Mouse (Mus musculus) thymus, adult 18-20 months (tissue): ENCODE data around the gene Cuta.

Experiments used
- DNase-seq, 2 experiments: peaks; one replicate each; pipeline ENCODE4 v3.0.0; 2022; ENCODE audit warnings: mixed read lengths in 2 of 2

The Cuta gene

GRCm38 (mm10) chr17:26953726-26954125 lies 14.4 kb upstream of the Cuta start:
- no peak for DNase-seq

DNA sequence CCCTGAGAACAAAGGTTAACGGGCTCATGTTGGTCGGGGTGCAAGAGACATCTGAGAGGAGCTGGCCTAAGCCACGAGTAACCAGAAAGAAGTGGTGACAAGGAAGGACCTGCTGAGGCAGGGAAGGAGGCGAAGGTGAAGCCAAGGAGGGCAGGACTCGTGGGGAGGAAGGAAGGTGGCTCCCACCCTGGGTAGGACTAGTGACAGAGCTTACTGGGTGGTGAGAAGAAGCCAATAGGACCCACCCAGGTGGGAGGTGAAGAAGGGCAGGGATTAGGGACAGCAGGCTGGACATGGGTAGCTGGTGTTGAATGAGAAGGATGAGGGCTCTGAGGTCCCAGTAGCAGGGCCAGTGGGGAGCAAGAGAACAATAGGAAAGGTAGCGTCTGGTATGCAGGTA lies 13.8 kb upstream of the Cuta start:
- DNase-seq = no peak

GRCm38 (mm10) chr17:26951952-26952877 lies 12.8 kb upstream of the Cuta start:
- DNase-seq = no peak

GRCm38 (mm10) chr17:26951406-26951805 lies 12.0 kb upstream of the Cuta start:
- DNase-seq = peak; percentile 53 to 67

DNA sequence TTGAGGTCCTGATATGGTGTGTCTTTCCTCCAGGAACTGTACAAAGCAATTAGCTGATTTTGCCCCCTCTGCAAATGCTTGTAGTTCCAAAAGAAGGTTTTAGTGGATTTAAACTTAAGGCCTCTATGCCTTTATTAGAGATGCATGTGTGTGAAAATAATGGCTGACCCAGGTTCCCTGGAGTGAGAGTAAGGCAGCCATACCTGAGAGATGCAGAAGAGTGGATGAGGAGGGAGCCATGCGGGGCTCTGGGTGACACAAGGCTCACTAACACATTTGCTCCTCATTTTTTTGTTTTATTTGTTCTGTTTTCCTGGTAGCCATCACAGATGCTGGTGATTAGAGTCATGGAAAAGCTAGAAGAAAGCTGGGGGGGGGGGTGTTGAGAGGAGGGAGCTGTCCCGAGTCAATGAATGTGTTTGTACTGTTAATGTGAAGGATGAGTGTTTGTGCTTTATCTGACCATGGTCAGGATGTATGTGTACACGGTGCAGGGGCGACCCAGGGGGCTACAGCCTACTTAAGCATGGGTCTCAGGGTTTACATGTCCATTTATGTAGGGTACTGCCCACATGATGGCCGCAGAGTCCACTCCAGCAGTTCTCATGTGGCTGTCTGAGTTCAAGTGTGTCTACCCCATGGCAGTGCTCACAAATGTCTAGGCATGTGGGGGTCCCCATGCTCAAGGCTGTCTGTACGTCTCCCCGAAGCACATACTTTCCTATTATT lies 11.4 kb upstream of the Cuta start:
- no peak for DNase-seq

- no peak for DNase-seq
Observed at GRCm38 (mm10) chr17:26949866-26950265, 10.5 kb upstream of the Cuta start.

DNA sequence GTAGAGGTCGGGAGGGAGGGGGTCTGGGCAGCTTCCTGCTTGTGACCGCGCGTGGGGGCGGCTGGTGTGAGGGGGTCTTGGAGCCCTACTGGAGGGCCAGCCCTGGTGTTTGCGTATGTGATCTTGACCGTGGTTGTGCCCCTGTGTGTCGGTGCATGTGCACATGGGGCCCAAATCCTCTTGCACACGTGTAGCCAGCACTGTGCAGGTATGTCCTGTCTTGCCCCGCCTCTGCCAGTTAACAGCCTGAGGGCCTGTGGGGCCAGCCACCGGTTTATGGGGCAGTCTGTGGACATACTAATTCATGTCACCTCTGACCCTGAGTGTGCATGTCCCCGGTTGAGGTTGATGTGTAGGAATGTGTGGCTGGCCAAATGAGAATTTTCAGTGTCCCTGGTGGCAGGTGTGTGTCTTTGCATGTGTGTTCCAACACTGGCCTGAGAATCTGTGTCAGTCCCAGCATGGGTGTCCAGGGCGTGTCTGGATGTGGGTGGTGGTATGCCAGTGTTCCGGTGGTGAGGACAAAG lies 9.7 kb upstream of the Cuta start:
- DNase-seq = no peak

DNA sequence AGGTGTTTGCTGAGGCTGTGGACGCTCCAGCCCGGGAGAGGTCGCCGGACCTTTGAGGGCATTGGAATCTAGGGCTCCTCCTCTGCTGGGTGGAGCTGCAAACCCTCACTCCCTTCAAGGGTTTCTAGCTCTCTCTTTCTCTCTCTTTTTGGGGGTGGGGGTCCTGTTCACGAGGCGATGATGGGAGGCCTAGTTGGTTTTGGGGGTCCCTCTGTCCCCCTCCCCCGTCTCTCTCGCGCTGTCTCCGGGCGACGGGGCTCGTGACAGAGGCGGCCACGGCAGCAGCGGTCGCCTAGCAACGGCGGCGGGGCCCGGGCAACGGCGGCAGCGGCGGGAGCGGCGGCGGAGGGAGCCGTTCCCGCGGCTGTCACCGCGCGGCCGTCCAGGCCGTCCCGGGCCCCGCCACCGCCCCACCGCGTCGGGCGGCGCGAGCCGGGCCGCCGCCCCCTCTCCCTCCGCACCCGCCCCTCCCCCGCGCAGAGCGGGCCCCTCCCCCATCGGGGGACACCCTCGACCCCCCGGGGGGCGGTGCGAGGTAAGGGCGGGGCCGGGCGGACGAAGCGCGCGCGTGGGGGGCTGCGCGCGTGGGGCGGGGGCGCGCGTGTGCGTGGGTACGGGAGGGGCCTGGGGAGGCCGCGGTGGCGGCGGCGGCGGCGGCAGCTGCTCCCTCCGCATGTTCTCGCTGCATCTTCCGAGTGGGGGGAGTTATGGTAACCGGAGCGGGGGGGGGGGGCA lies 9.1 kb upstream of the Cuta start:
- no peak for DNase-seq

GRCm38 (mm10) chr17:26947231-26948100 lies 8.1 kb upstream of the Cuta start:
- DNase-seq = no peak

- DNase-seq = no peak
Observed at GRCm38 (mm10) chr17:26946567-26946966, 7.2 kb upstream of the Cuta start.

DNA sequence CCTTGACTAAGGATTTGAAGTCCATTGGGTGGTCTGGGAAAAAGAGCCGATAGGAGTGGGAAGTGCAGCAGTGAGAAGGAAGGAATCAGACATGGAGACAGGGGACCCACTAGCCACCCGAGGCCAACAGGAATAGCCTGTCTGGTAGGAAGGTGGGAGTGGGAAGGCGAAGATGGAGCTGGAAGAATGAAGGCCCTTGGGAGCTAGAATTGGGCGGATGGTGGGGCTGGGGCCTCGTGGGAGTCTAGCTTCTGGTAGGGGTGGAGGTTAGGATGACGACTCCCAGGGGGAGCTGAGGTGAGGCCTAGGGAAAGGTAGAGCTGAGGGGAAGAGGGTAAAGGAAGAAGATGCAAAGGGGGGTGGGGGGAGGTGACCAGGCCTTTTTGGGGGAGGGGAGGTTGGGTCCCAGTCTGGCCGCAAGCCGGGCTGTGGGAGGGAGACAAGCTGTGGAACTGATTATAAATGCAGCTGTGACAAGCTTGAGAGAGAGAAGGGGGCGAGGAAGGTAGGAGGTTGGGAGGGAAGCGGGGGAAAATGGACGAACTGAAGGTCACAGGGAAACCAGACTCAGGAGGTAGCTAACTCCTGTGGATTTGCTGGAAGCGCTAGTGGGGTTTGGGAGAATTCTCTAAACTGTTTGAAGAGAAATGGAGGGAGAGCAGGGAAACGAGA lies 6.6 kb upstream of the Cuta start:
- no peak for DNase-seq

GRCm38 (mm10) chr17:26941841-26942570 lies 2.6 kb upstream of the Cuta start:
- no peak for DNase-seq

DNA sequence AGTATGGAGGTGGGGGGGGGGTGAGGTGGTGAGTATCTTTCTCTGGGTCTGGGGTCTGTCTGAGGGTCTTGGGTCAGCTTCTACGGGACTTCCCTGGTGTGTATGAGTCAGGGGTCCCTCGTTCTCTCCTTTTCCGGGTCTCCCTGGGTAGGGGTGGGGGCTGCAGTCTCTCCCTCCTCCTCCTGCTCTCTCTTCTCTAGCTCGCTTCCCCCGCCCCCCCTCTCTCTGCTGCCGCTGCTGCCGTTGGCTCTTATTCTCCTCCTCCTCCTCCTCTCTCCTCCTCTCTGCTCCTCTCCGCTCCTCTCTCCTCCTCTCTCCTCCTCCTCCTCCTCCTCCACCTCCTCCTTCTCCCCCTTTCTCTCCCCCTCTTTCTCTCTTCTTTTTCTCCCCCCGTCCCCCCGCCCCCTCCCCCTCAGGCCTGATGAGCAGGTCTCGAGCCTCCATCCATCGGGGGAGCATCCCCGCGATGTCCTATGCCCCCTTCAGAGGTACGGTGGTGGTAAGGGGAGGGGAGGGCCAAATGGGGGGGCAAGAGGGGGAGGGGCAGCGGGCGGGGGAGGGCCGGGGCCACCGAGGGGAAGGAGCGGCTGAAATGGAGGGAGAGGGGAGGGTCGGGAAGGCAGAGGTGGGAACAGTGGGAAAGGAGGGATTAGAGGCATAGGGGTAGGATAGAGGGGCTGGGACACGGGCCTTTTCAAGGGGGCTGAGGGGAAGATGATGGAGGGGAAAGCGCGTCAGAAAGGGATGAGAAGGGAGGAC lies 1.8 kb upstream of the Cuta start, which contains the start of gene Syngap1:
Gene Syngap1, plus strand, starts transcription at position 223 of the 759 bp plus-strand sequence.
- DNase-seq = no peak

- no peak for DNase-seq
Observed at GRCm38 (mm10) chr17:26939973-26940300, 568 bp upstream of the Cuta start.

- no peak for DNase-seq
Observed at GRCm38 (mm10) chr17:26938731-26939130, 638 bp downstream of the Cuta start.

GRCm38 (mm10) chr17:26937883-26938695 lies 1.3 kb downstream of the Cuta start:
- no peak for DNase-seq

DNA sequence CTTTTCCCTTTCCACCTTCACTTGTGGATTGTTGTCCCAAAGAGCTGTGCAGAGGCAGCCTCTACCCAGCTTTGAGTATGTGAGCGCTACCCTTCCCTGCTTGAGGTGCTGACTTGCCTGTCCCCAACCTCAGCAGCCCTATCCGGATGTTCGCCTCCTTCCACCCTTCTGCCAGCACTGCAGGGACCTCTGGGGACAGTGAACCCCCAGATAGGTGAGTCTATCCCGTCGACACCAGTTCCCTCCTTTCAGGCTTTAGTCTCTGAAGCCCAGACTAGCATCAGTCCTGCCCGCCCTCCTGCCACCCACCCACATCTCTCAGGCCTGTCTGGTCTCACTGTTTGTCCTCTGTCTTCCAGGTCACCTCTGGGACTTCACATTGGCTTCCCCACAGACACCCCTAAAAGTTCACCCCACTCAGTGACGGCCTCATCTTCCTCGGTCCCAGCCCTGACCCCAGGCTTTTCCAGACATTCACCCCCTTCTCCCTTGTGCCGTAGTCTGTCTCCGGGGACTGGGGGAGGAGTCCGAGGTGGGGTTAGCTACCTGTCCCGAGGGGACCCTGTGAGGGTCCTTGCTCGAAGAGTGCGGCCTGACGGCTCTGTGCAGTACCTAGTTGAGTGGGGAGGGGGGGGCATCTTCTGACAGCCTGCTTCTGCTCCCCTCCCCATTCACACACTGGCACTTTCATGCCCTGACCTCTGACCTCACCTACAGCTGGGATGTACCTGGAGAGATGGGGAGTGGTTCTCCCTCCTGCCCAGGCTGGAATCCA lies 2.3 kb downstream of the Cuta start:
- no peak for DNase-seq

GRCm38 (mm10) chr17:26936453-26936852 lies 2.9 kb downstream of the Cuta start:
- DNase-seq = no peak
